Mouse (Mus musculus): Measurements from ENCODE around the gene Osbpl2.

The Osbpl2 gene

GRCm38 (mm10) chr2:180104659-180105377, 14.3 kb upstream of the Osbpl2 start:
- no peak for DNase-seq (ENCODE audit: low spot score in 2 of 2)

GRCm38 (mm10) chr2:180105441-180106190, 13.5 kb upstream of the Osbpl2 start:
- DNase-seq (ENCODE audit: low spot score in 2 of 2): no peak

- no peak for DNase-seq (ENCODE audit: low spot score in 2 of 2)
These were observed 12.0 kb upstream of the Osbpl2 start for GRCm38 (mm10) chr2:180107081-180107480.

DNA sequence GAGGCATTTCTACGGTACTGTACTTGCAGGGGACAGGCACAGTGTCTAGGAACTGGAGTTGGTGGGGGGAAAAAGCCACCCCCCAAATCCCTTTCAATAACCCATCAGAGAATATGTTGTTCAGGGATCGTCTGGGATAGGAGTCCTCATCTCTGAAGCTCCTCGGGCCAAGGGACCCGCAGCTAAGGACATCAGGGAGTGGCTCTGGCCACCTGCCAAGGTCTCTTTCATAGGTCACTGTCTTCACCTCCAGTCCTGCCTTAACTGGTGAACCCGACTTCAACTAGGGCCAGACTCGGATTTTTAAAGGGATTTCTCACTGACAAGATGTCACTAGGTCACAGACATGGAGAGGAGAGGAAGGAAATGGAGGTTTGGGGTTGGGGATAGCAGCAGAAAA, 10.8 kb upstream of the Osbpl2 start:
- DNase-seq (ENCODE audit: low spot score in 2 of 2): no peak

GRCm38 (mm10) chr2:180113909-180114890, 4.9 kb upstream of the Osbpl2 start:
- peak in 1 of 2 experiments; percentile 59 for DNase-seq (ENCODE audit: low spot score in 2 of 2)

DNA sequence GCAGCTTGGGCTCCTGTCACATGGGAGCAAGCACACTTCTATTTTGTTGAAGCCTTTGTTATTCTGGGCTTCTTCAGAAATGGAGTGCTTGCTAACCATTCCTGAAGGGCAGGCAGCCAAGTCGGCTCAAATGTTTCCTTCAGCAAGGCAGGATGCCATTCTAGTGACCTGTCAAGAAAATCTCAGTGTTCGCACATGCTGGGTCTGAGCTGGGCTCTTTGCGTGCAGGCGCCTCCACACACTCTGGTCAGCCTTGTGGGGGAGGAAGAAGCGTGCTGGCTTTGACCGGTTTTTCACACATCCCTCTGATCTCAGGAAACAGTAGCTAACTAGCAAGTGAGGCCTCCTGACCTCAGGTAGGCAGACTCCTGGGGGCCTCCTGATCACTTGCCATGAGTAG, 3.8 kb upstream of the Osbpl2 start:
- peak in 1 of 2 experiments; percentile 59 for DNase-seq (ENCODE audit: low spot score in 2 of 2)

DNA sequence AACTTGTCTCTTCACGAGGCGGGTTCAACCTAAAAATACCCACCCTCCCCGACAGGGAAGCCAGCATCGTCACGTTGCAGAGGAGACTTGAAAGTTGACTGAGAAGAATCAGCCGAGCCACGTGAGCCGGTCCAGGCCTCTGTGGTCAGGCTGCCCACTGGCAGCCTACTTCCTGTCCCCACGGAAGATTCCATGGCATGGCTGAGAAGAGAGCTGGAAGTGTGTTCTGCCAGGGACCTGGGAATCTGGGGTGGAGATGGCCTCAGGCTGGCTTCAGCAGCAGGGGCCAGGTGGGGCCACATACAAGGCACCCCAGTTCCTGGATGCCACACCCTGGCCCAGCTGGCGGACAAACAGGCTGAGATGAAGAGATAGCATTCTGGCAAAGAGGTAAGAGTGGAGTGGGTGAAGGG, 3.0 kb upstream of the Osbpl2 start:
- peak in 1 of 2 experiments; percentile 33 for DNase-seq (ENCODE audit: low spot score in 2 of 2)

GRCm38 (mm10) chr2:180116741-180117484, 2.2 kb upstream of the Osbpl2 start:
- no peak for DNase-seq (ENCODE audit: low spot score in 2 of 2)

DNA sequence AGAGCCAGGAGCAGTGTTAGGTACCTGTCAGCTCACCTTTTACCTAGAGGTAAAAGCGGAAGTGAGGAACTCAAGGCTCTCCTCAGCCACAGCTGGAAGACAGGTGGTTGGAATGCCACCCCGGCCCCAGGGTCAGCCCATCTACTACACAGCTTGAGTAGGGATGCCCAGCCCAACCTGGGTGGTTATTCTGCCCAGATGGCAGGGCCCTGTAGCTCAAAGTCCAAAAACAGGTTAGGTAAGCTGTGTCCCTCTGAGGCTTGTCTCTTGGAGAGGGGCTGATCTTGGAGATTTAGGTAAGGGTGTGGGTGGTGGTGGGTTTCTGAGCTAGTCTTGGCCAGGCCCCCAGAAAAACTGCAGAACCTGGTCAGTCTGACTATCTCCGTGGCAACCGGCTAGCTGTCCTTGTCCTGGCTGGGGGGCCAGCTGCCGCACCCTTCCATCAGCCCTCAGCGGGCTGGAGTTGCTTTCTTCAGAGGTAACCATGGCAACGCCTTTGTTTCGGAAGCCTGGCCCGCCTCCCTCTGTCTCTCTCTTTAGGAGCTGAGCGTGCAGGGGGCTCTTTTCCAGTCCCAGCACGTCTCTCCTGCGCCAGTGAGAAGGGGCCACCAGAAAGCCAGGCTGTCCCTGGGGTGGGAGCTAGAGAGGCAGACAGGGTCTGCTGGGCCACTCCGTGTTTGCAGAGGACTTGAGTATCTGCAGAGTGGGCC, 1.5 kb upstream of the Osbpl2 start:
- DNase-seq (ENCODE audit: low spot score in 2 of 2): peak; percentile 63 to 68

DNA sequence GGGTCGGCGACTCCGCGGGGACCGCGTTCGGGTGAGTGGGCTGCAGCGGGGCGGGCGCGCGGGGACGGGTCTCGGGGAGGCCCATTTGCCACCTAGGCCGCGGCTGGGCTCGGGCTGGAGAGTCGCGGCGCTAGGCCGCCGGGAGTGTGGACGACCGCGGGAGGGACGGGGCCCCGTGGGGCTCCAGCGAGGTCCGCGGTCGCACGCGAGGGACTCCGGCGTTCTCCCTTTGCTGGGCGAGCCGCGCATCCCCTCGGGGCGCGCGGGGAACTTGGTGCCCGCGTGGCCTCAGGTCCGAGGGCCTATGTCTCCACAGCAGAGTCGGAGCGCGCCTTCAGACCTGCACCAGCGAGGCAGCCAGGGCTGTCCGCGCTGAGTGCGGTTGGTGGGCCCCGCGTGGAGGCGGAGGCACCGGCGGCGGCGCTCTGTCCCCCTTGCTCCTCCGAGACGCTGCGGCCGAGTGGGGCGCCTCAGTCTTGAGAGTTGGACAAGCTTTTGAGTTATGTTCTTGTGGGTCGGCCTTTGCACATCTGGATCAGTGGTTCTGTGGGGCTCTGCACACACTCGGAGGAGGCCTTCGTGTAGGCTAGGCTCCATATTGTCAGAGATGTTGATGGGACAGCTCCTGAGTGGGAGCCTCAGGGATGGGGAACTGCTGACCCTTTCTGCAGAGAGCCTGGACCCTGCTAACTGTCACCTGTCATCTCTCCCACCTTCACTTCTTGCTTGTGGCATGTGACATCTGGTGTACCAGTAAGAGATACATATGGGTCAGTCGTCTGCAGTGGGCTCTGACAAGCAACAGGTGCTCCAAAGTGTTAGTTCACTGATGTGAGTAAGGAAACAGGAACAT, 559 bp downstream of the Osbpl2 start:
- DNase-seq (ENCODE audit: low spot score in 2 of 2): no peak

- no peak for DNase-seq (ENCODE audit: low spot score in 2 of 2)
These were observed 1.2 kb downstream of the Osbpl2 start for GRCm38 (mm10) chr2:180120292-180120761.

- DNase-seq (ENCODE audit: low spot score in 2 of 2): no peak
These were observed 5.1 kb downstream of the Osbpl2 start for GRCm38 (mm10) chr2:180124192-180124591.

DNA sequence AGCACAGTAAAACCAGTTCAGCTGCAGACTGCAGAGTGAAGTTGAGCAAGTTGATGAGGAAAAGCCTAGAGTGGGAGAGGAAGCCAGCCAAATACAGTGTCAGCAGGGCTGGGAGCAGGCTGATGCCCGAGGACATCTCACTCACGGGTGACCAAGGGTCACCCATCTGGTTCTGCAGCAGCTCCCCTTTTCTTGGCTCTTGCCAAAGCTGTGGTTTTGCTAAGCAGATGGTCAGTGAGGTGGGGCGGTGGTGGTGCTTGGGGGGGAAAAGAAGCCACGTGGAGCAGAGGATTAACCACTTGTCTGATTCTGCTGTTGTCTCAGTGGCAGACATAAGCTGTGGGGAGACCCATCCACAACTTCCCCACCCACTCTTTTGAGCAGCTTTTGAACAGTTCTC, 7.1 kb downstream of the Osbpl2 start:
- DNase-seq (ENCODE audit: low spot score in 2 of 2): peak in 1 of 2 experiments; percentile 48

GRCm38 (mm10) chr2:180127675-180128074, 8.6 kb downstream of the Osbpl2 start:
- no peak for DNase-seq (ENCODE audit: low spot score in 2 of 2)

- no peak for DNase-seq (ENCODE audit: low spot score in 2 of 2)
These were observed 14.1 kb downstream of the Osbpl2 start for GRCm38 (mm10) chr2:180133231-180133630.

GRCm38 (mm10) chr2:180133911-180134310, 14.8 kb downstream of the Osbpl2 start:
- no peak for DNase-seq (ENCODE audit: low spot score in 2 of 2)

- no peak for DNase-seq (ENCODE audit: low spot score in 2 of 2)
These were observed 16.3 kb downstream of the Osbpl2 start for GRCm38 (mm10) chr2:180135414-180135813.

GRCm38 (mm10) chr2:180146091-180146490, 27.0 kb downstream of the Osbpl2 start:
- no peak for DNase-seq (ENCODE audit: low spot score in 2 of 2)

- DNase-seq (ENCODE audit: low spot score in 2 of 2): no peak
These were observed 28.3 kb downstream of the Osbpl2 start for GRCm38 (mm10) chr2:180147379-180147778.
